Mouse (Mus musculus): ENCODE measurements around the gene P2rx1.

- no peak for TF ChIP-seq POLR2A (IDR thresholded peaks at IDR 0.05; ENCODE audit: low read depth, low read length)
- peak; percentile 88 for TF ChIP-seq CTCF (IDR thresholded peaks at IDR 0.05; ENCODE audit: borderline replicate concordance, insufficient read depth, low read length)
Observed at GRCm38 (mm10) chr11:73001029-73001428, 2.1 kb downstream of the P2rx1 start.
